Mouse (Mus musculus): Measurements from ENCODE around the gene Akp3. TPM values are rescaled to one million over a fixed set of nuclear protein-coding genes. Genes with fewer than 3 reads are reported as not detected.

The Akp3 gene
- polyA plus RNA-seq, 1 experiment, result not detected

GRCm38 (mm10) chr1:87151286-87151685, 26.5 kb downstream of the Akp3 start:
- no peak overlapping the region for H3K27ac ChIP-seq (ENCODE audit: insufficient read depth, low read length)
- no peak overlapping the region for H3K4me3 ChIP-seq (ENCODE audit: insufficient read depth, low read length)
- no peak for TF ChIP-seq POLR2A (IDR thresholded peaks at IDR 0.05; ENCODE audit: low read depth, low read length)
- no peak for TF ChIP-seq CTCF (IDR thresholded peaks at IDR 0.05; ENCODE audit: borderline replicate concordance, insufficient read depth, low read length)
- H3K4me1 ChIP-seq (ENCODE audit: control insufficient read depth, insufficient read depth, low read length), result no peaks in the 10 kb centered on the region

- no peak overlapping the region for H3K27ac ChIP-seq (ENCODE audit: insufficient read depth, low read length)
These were observed 29.2 kb downstream of the Akp3 start for GRCm38 (mm10) chr1:87153776-87154500.

GRCm38 (mm10) chr1:87154501-87155120, 29.8 kb downstream of the Akp3 start:
- TF ChIP-seq POLR2A (IDR thresholded peaks at IDR 0.05; ENCODE audit: low read depth, low read length), result no peak
- TF ChIP-seq CTCF (IDR thresholded peaks at IDR 0.05; ENCODE audit: borderline replicate concordance, insufficient read depth, low read length), result no peak
- Histone ChIP-seq H3K4me3 (ENCODE audit: insufficient read depth, low read length) (no peak overlapping the region), H3K4me1 (ENCODE audit: control insufficient read depth, insufficient read depth, low read length) (no peaks in the 10 kb centered on the region), H3K27ac (ENCODE audit: insufficient read depth, low read length) (no peak overlapping the region)

More at GRCm38 (mm10) chr1:87153776-87154500, 29.2 kb downstream of the Akp3 start:
- Histone ChIP-seq H3K4me3 (ENCODE audit: insufficient read depth, low read length) (no peak overlapping the region), H3K4me1 (ENCODE audit: control insufficient read depth, insufficient read depth, low read length) (no peaks in the 10 kb centered on the region)
- TF ChIP-seq POLR2A (IDR thresholded peaks at IDR 0.05; ENCODE audit: low read depth, low read length), result no peak
- TF ChIP-seq CTCF (IDR thresholded peaks at IDR 0.05; ENCODE audit: borderline replicate concordance, insufficient read depth, low read length), result no peak

GRCm38 (mm10) chr1:87155531-87156198, 30.9 kb downstream of the Akp3 start:
- Histone ChIP-seq H3K4me1 (ENCODE audit: control insufficient read depth, insufficient read depth, low read length) (no peaks in the 10 kb centered on the region), H3K4me3 (ENCODE audit: insufficient read depth, low read length) (no peak overlapping the region; the same call in 1 of the 2 replicates), H3K27ac (ENCODE audit: insufficient read depth, low read length) (no peak overlapping the region)
- TF ChIP-seq CTCF (IDR thresholded peaks at IDR 0.05; ENCODE audit: borderline replicate concordance, insufficient read depth, low read length) (no peak), POLR2A (IDR thresholded peaks at IDR 0.05; ENCODE audit: low read depth, low read length) (no peak)

GRCm38 (mm10) chr1:87156199-87156587, 31.4 kb downstream of the Akp3 start, which contains the start of gene Ecel1:
TSS of gene Ecel1 (minus strand) at chr1:87156521.
- TF ChIP-seq POLR2A (IDR thresholded peaks at IDR 0.05; ENCODE audit: low read depth, low read length), result no peak
- no peak within 1 kb of the TSS; the same call in 1 of the 2 replicates for H3K4me3 ChIP-seq (ENCODE audit: insufficient read depth, low read length)

GRCm38 (mm10) chr1:87159396-87159795, 34.6 kb downstream of the Akp3 start:
- H3K4me1 ChIP-seq (ENCODE audit: control insufficient read depth, insufficient read depth, low read length), result no peaks in the 10 kb centered on the region
- no peak overlapping the region for H3K4me3 ChIP-seq (ENCODE audit: insufficient read depth, low read length)
- H3K27ac ChIP-seq (ENCODE audit: insufficient read depth, low read length), result no peak overlapping the region
- TF ChIP-seq CTCF (IDR thresholded peaks at IDR 0.05; ENCODE audit: borderline replicate concordance, insufficient read depth, low read length) (no peak), POLR2A (IDR thresholded peaks at IDR 0.05; ENCODE audit: low read depth, low read length) (no peak)

More at GRCm38 (mm10) chr1:87156199-87156587, 31.4 kb downstream of the Akp3 start, which contains the start of gene Ecel1:
- H3K4me1 ChIP-seq (ENCODE audit: control insufficient read depth, insufficient read depth, low read length), result no peaks in the 10 kb centered on the region
- H3K27ac ChIP-seq (ENCODE audit: insufficient read depth, low read length), result no peak within 1 kb of the TSS

- TF ChIP-seq CTCF (IDR thresholded peaks at IDR 0.05; ENCODE audit: borderline replicate concordance, insufficient read depth, low read length), result no peak
- no peak overlapping the region for H3K4me3 ChIP-seq (ENCODE audit: insufficient read depth, low read length)
- H3K4me1 ChIP-seq (ENCODE audit: control insufficient read depth, insufficient read depth, low read length), result no peaks in the 10 kb centered on the region
- H3K27ac ChIP-seq (ENCODE audit: insufficient read depth, low read length), result no peak overlapping the region
These were observed 39.5 kb downstream of the Akp3 start for GRCm38 (mm10) chr1:87164164-87164795.

DNA sequence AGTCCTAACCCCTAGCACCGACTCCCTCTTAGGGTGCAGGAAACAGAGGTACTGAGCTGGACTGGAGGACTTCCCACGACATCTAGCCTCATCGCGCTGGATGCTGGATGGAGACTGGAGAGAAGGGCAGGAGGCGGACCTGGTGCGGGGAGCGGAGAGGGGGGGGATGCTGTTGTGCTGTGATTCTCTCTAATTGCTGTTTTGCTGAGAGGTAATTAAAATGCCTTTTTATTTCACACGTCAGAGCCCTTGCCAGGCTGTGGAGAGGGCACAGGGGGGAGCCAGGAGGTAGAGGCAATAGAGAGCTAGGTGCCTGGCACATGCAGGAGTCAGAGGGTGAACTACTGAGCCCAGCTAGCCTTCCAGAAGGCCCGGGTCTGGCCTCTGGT, 40.0 kb downstream of the Akp3 start:
- TF ChIP-seq CTCF (IDR thresholded peaks at IDR 0.05; ENCODE audit: borderline replicate concordance, insufficient read depth, low read length), result no peak
- Histone ChIP-seq H3K4me1 (ENCODE audit: control insufficient read depth, insufficient read depth, low read length) (no peaks in the 10 kb centered on the region), H3K4me3 (ENCODE audit: insufficient read depth, low read length) (no peak overlapping the region), H3K27ac (ENCODE audit: insufficient read depth, low read length) (no peak overlapping the region)

DNA sequence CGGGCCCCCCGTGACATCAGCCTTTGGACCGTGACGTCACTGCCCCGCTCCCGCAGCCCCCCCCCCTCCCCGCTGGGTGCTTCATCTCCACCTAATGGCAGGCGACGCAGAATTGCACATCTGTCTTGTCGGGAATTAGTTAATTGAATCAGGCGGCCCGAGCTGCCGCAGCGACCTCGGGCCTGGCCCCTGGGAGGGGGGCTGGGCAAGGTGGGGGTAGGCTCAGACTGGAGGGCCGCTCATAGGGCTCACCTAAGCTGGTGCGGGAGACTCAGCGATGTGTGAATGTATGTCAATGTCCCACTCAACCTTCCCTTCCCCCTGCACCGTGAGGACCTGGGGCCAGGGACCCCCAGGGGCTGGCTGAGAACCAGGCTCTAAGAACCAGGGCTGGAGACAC, 45.7 kb downstream of the Akp3 start:
- Histone ChIP-seq H3K27ac (ENCODE audit: insufficient read depth, low read length) (no peak overlapping the region), H3K4me1 (ENCODE audit: control insufficient read depth, insufficient read depth, low read length) (peaks cover under 1% of the 10 kb centered on the region; the same call in 1 of the 2 replicates), H3K4me3 (ENCODE audit: insufficient read depth, low read length) (no peak overlapping the region)
- TF ChIP-seq CTCF (IDR thresholded peaks at IDR 0.05; ENCODE audit: borderline replicate concordance, insufficient read depth, low read length) (no peak), POLR2A (IDR thresholded peaks at IDR 0.05; ENCODE audit: low read depth, low read length) (no peak)

Data from embryonic fibroblast, embryonic 13.5 days (primary cell).